Mouse (Mus musculus) adrenal gland, postnatal 36 days (tissue): Measurements from ENCODE around the gene Dlg2. TPM values are rescaled to one million over a fixed set of nuclear protein-coding genes. Genes with fewer than 3 reads are reported as not detected.
A peak's percentile ranks its signal among the peaks of the same experiment; 100 is the strongest.

Source experiments
- DNase-seq, 2 experiments: peaks; one replicate each; pipeline ENCODE4 v3.0.0; 2021; ENCODE audit warnings: mixed read lengths in 1 of 2
- total RNA-seq, 2 experiments: library from RNA; stranded (reverse); gene quantifications; 2 replicates each; pipeline ENCODE4 v1.2.3; 2021

The Dlg2 gene
- total RNA-seq, 2 experiments from 2014 or later = 93.3 to 123 TPM

GRCm38 (mm10) chr7:91090317-91090829, 613.9 kb downstream of the Dlg2 start:
- no peak for DNase-seq

DNA sequence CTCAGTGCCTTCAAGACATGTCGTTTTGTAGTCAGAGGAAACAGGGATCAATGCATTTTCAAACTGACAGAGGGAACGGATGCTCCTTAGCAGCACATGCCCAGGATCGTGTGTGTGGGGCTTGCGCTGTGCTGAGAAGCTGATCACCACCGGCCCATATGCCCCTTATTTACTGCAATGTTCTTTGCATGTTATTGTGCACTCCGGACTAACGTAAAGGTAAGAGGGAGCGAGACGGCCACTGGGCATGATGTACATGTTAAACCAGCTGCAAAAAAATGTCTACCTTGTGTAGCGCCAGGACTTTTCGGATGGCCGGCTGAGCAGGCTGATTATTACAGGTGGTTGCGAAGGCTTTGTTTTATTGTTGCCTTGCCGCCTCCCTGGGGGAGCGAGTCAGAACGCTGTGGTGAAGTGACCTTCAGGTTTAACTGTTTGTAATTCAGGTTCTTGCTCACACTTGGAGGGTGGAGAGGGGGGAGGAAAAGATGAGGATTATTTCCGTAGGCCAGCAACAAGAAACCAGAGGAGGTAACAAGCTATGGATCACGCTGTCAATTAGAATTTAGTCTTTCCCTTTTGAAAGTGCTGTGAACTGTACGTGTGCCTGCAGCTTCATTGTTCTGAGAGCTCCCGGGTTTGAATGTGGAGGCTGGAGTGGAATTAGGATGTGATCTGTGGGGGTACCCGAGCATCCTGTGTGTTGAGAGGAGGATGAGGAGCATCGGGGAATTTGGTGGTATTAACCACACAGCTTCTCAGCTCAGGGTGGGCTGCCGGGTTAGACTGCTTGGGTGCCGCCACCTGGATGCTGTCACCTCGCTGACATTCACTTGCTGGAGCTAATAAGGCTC, 614.6 kb downstream of the Dlg2 start:
- peak in 1 of 2 experiments; percentile 0 for DNase-seq

GRCm38 (mm10) chr7:91096467-91096866, 620.0 kb downstream of the Dlg2 start:
- no peak for DNase-seq

GRCm38 (mm10) chr7:91098521-91098920, 622.0 kb downstream of the Dlg2 start:
- no peak for DNase-seq

- DNase-seq = no peak
These were observed 633.1 kb downstream of the Dlg2 start for GRCm38 (mm10) chr7:91109575-91109974.

DNA sequence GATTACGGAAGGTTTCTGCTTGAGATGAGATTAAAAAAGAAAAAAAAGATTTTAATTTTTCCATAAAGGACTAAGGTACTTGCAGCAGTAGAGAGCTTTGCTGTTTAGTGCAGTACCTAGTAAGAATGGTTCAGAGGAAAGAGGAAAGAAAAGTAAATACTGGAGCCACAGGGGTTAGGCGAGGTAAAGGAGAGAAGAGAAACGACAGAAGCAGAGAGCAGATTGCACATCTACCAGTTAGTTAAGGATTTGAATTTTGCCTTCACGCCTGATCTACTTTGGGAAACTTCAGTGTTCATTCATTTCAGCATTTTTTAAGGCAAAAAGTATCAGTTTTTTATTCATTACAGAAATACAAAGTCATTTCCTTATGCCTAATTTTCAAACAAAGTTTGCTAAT, 655.7 kb downstream of the Dlg2 start:
- no peak for DNase-seq

DNA sequence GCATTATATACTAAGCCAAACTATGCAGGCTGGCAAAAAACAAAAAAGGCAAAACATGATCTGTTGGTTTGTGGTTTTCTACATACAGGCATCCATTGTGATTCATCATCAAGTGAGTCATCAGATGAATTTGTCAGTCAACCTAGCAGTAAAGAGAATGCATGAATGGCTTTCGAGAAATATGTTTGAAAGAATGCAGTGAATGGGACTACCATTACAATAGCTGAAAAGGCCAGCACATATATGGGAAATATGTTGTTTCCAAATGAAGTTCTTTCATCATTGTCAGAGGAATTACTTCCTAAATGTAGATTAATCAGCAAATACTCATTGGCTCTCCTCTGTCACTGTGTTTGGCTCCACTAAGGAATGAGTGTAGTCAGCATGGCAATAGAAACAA, 677.6 kb downstream of the Dlg2 start:
- DNase-seq = no peak

DNA sequence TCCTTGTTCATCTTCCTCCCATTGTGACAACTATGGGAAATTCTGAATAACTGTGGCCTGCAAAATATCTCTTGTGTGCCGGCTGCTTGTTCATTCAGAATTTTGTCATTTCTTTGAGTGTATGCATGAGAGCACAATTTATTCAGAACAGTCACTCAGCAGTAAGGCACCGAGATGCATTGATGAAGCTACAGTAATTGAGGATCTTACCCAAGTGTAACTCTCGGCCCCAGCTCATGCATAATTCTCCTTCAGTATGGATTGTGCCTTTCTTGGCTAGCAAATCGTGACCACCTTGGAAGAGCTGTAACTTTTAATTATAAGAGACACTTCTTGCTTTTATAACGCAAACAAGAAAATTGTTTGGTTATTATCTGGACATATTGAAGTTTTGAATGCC, 682.7 kb downstream of the Dlg2 start:
- DNase-seq = no peak

DNA sequence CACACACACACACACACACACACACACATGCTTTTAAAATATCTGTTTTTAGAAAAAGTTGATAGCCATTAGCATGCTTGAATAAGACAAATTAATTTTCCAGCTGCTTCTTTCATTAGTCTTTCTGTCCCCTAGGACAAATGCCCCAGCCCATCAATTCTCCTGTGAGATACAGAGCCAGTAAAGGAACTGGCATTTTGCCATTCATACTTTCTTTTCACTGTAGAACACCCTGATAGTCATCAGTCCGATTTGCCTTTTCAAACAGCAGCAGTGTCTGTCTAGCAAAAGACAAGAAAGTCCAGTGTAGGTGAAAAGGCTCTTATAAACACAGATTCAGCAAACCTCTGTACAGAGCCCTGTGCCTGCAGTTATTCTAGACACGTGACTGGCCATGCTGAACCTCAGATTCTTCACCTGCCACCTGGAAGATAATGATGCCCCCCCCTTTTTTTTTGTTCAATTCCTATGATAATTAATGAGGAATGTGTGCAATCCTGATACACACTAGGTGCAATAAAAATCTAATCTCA, 685.2 kb downstream of the Dlg2 start:
- no peak for DNase-seq

- no peak for DNase-seq
These were observed 697.1 kb downstream of the Dlg2 start for GRCm38 (mm10) chr7:91173560-91173959.

- DNase-seq = no peak
These were observed 711.7 kb downstream of the Dlg2 start for GRCm38 (mm10) chr7:91188211-91188610.

GRCm38 (mm10) chr7:91199372-91199771, 722.9 kb downstream of the Dlg2 start:
- DNase-seq = no peak

GRCm38 (mm10) chr7:91208083-91208852, 731.8 kb downstream of the Dlg2 start:
- DNase-seq = no peak

- DNase-seq = no peak
These were observed 732.5 kb downstream of the Dlg2 start for GRCm38 (mm10) chr7:91208973-91209372.

GRCm38 (mm10) chr7:91212236-91212635, 735.8 kb downstream of the Dlg2 start:
- no peak for DNase-seq

DNA sequence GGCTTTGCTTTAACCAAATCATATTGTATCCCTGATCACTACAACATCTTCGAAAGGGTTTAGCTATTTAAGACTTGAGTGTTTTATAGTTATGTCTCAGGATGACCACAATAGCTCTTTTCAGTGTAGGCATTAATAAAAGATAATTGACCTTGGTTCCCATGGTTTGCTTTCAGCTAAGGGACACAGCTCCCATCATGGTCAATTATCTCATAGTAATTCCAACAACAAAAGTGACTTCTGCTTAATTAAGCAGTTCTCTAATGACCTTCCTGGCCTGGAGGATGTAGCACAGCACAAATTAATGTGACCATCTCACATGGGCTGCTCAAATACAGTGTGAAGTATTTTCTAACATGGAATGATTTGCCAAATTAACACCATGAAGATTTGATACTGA, 738.4 kb downstream of the Dlg2 start:
- DNase-seq = no peak

DNA sequence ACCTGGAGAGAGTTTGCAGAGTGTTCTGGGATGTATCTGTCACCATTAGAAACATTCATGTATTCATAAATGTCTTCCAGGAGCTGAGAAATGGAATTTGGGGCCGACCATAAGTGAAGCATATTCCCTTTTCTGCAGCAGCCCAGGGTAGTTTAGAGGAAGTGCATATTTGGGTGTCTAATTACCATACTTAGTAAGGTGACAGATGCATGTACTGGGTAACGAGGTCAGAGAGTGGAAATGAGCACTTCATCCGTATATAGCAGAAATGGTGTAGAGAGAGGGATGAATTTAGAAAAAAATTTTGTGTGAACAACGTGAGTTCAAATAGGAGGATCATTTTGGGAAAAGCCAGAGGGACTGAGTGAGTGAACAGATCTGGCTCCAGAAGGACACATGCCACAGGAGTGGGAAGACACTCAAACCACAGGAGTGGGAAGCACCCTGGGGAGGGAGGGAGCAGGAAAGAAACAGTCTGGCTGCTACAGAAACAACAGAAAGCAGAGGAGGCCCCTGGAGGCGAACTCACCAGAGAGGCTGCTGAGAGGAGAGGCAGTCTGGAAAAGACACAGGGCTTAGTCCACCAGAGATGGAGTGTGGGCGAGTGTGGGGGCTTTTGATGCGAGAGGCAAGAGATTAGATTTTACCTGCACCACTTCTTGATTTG, 742.0 kb downstream of the Dlg2 start:
- DNase-seq = no peak

GRCm38 (mm10) chr7:91226442-91226841, 750.0 kb downstream of the Dlg2 start:
- peak; percentile 28 to 52 for DNase-seq

DNA sequence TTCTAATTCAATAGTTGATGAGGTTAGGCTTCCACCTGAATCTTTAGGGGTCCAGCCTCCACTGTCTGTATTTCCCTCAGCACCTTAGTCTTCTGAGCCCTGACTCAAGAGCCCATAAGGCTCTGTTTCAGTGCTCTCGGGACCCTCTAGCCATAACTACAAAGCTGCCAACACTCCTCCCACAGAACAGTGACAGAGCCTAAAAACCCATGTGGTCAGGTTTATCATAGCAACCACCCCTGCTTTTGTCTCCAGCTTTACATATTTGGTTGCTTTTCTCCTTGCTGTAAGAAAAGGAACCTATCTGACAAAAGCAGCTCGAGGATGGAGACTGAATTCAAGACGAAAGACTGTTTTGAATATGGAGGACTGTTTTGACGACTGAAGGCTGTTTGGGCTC, 765.2 kb downstream of the Dlg2 start:
- DNase-seq = no peak

DNA sequence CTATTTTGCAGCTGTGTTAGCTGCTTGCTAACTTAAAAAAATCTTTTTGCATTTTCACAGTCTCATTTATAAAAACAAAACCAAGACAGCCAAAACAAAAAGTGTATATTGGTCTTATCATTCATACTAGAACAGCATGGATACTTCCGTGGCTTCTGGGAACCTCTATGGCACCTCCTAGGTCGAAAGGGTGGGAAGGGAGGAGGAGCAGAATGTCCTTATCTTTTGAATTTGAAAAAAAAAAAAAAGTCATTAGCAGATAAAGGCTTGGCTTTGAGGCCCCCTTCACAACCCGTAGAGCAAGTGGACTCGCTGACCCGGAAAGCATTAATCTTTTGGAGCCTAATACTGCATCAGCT, 785.2 kb downstream of the Dlg2 start:
- no peak for DNase-seq

DNA sequence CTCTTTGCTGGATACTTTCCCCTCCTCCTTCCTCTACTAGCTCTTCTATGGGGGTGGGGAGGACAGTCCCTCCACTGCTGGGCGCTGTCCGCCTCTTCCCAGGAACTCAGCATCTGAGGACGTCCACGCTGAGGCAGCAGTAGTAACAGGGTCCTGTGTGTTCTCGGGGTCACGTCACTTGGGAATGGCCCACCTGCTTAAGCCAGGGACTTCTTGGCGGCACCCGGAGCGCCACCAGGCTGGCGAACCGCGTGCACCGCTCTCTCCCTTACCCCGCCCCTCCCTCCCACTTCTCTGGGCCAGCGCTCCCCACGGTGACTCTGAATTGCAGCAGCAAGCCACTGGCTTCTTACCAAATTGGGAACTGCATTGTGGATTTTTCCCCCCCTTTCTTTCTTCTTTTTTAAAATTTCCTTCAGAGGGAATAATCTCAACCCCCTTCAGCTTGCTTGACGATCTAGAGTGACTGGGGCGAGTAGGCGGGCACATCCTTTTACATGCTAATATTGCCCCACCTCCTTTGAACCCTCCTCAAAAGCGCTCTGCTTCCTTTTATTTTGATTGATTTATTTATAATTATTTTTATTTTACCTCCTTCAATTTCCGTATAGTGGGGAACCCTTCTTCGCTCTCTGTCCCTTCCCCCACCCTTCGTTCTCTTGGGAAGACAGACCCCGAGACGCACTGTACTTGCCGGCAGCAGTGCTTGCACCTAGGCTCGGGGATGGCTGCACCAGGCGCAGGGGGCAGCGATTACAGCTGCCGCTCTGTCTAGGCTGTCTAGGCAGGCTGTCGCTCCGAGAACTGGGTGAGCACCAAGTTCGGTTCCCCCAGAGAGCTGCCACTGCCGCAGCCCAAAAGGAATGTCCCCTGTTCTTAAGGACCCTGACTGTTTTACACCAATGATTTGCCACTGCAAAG, 785.8 kb downstream of the Dlg2 start:
- peak in 1 of 2 experiments; percentile 2 for DNase-seq
